Mouse (Mus musculus): ENCODE data around the gene Wipf3.

- no peak for TF ChIP-seq POLR2A (IDR thresholded peaks at IDR 0.05; ENCODE audit: borderline replicate concordance, extremely low read depth, low read depth, low read length)
- no peak for TF ChIP-seq CTCF (IDR thresholded peaks at IDR 0.05; ENCODE audit: insufficient read depth, low read length)
Observed at GRCm38 (mm10) chr6:54485000-54485399, 55.6 kb downstream of the Wipf3 start.

Data from lung, adult 2 months (tissue).